Mouse (Mus musculus): ENCODE measurements around the gene Tyw1.

The Tyw1 gene

GRCm38 (mm10) chr5:130314926-130315325 lies 59.5 kb downstream of the Tyw1 start:
- no peak for DNase-seq (ENCODE audit: low read depth, low spot score)

- no peak for DNase-seq (ENCODE audit: low read depth, low spot score)
These were observed 60.9 kb downstream of the Tyw1 start for GRCm38 (mm10) chr5:130316321-130316720.

GRCm38 (mm10) chr5:130319783-130320182 lies 64.4 kb downstream of the Tyw1 start:
- no peak for DNase-seq (ENCODE audit: low read depth, low spot score)

GRCm38 (mm10) chr5:130320485-130320884 lies 65.1 kb downstream of the Tyw1 start:
- no peak for DNase-seq (ENCODE audit: low read depth, low spot score)

- no peak for DNase-seq (ENCODE audit: low read depth, low spot score)
These were observed 70.1 kb downstream of the Tyw1 start for GRCm38 (mm10) chr5:130325486-130325885.

- no peak for DNase-seq (ENCODE audit: low read depth, low spot score)
These were observed 72.3 kb downstream of the Tyw1 start for GRCm38 (mm10) chr5:130327615-130328263.

- no peak for DNase-seq (ENCODE audit: low read depth, low spot score)
These were observed 72.9 kb downstream of the Tyw1 start for GRCm38 (mm10) chr5:130328366-130328765.

GRCm38 (mm10) chr5:130329889-130330288 lies 74.5 kb downstream of the Tyw1 start:
- DNase-seq (ENCODE audit: low read depth, low spot score), result no peak

GRCm38 (mm10) chr5:130330801-130331200 lies 75.4 kb downstream of the Tyw1 start:
- no peak for DNase-seq (ENCODE audit: low read depth, low spot score)

- no peak for DNase-seq (ENCODE audit: low read depth, low spot score)
These were observed 75.8 kb downstream of the Tyw1 start for GRCm38 (mm10) chr5:130331206-130331605.

GRCm38 (mm10) chr5:130333566-130333965 lies 78.1 kb downstream of the Tyw1 start:
- no peak for DNase-seq (ENCODE audit: low read depth, low spot score)

- no peak for DNase-seq (ENCODE audit: low read depth, low spot score)
These were observed 78.6 kb downstream of the Tyw1 start for GRCm38 (mm10) chr5:130333971-130334370.

- DNase-seq (ENCODE audit: low read depth, low spot score), result no peak
These were observed 80.0 kb downstream of the Tyw1 start for GRCm38 (mm10) chr5:130335462-130335861.

GRCm38 (mm10) chr5:130340656-130341055 lies 85.2 kb downstream of the Tyw1 start:
- DNase-seq (ENCODE audit: low read depth, low spot score), result no peak

- DNase-seq (ENCODE audit: low read depth, low spot score), result no peak
These were observed 89.6 kb downstream of the Tyw1 start for GRCm38 (mm10) chr5:130344999-130345398.

- DNase-seq (ENCODE audit: low read depth, low spot score), result no peak
These were observed 90.5 kb downstream of the Tyw1 start for GRCm38 (mm10) chr5:130345871-130346270.

GRCm38 (mm10) chr5:130355223-130355622 lies 99.8 kb downstream of the Tyw1 start:
- no peak for DNase-seq (ENCODE audit: low read depth, low spot score)

GRCm38 (mm10) chr5:130363111-130363510 lies 107.7 kb downstream of the Tyw1 start:
- DNase-seq (ENCODE audit: low read depth, low spot score), result no peak

- no peak for DNase-seq (ENCODE audit: low read depth, low spot score)
These were observed 108.4 kb downstream of the Tyw1 start for GRCm38 (mm10) chr5:130363773-130364172.

- DNase-seq (ENCODE audit: low read depth, low spot score), result no peak
These were observed 112.8 kb downstream of the Tyw1 start for GRCm38 (mm10) chr5:130368236-130368635.

- DNase-seq (ENCODE audit: low read depth, low spot score), result no peak
These were observed 113.8 kb downstream of the Tyw1 start, which contains the start of gene Caln1 for GRCm38 (mm10) chr5:130369237-130369636. TSS of gene Caln1 (plus strand) at chr5:130369455.

- DNase-seq (ENCODE audit: low read depth, low spot score), result no peak
These were observed 120.0 kb downstream of the Tyw1 start for GRCm38 (mm10) chr5:130375411-130375810.

- no peak for DNase-seq (ENCODE audit: low read depth, low spot score)
These were observed 128.9 kb downstream of the Tyw1 start, which contains the start of gene A330070K13Rik for GRCm38 (mm10) chr5:130384222-130384912. TSS of gene A330070K13Rik (minus strand) at chr5:130384631.
